Mouse (Mus musculus) left cerebral cortex, adult 2 months (tissue): ENCODE measurements at regions not wholly inside any gene's neighbourhood (a gene's known extent, or its start where the extent isn't known, plus 50 kb on each side); places are given as distances from the start of the nearest gene placed in this dataset.

Source experiments
- DNase-seq, 2 experiments: peaks; one replicate each; pipeline ENCODE4 v3.0.0; 2021 to 2022; ENCODE audit warnings: low spot score in 2 of 2, mixed read lengths in 1 of 2; ENCODE audit errors: extremely low spot score in 1 of 2
- H3K27ac ChIP-seq: fragments of 200-600 bp; 2 replicates; pipeline ENCODE4 v1.8.1; 2022
- H3K4me3 ChIP-seq: fragments of 200-600 bp; 2 replicates; pipeline ENCODE4 v1.8.1; 2022
- CTCF ChIP-seq: fragments of 200-600 bp; IDR thresholded peaks from 2 replicates; pipeline ENCODE4 v1.8.1; 2022; ENCODE audit warnings: antibody characterized with exemption, mild to moderate bottlenecking, moderate library complexity
- intact Hi-C: fragments of 180-260 bp; cut with DNase I; formaldehyde crosslinking; loops from one replicate; pipeline ENCODE4 v1.15.1; 2025

GRCm38 (mm10) chr3:149150796-149151195 lies 160.4 kb upstream of the Adgrl2 start:
- H3K4me3 ChIP-seq: no peak overlapping the region
- intact Hi-C loops: no loop called here
- no peak overlapping the region for H3K27ac ChIP-seq
- no peak for TF ChIP-seq CTCF
- DNase-seq: no peak

- intact Hi-C loops: no loop called here
- Histone ChIP-seq H3K4me3 (no peak overlapping the region), H3K27ac (no peak overlapping the region)
- no peak for DNase-seq
- no peak for TF ChIP-seq CTCF
Observed at GRCm38 (mm10) chr3:149148608-149149007, 158.3 kb upstream of the Adgrl2 start.

- intact Hi-C loops: no loop called here
- no peak for DNase-seq
- TF ChIP-seq CTCF: no peak
- H3K4me3 ChIP-seq: no peak overlapping the region
- no peak overlapping the region for H3K27ac ChIP-seq
Observed at GRCm38 (mm10) chr3:149147916-149148315, 157.6 kb upstream of the Adgrl2 start.

GRCm38 (mm10) chr3:149146673-149147072 lies 156.3 kb upstream of the Adgrl2 start:
- no peak for TF ChIP-seq CTCF
- DNase-seq: no peak
- intact Hi-C loops: no loop called here
- Histone ChIP-seq H3K4me3 (no peak overlapping the region), H3K27ac (no peak overlapping the region)

- intact Hi-C loops: no loop called here
- no peak for TF ChIP-seq CTCF
- no peak overlapping the region for H3K27ac ChIP-seq
- no peak for DNase-seq
- H3K4me3 ChIP-seq: no peak overlapping the region
Observed at GRCm38 (mm10) chr3:149140461-149140860, 150.1 kb upstream of the Adgrl2 start.

GRCm38 (mm10) chr3:149134028-149134938 lies 143.9 kb upstream of the Adgrl2 start:
- no peak overlapping the region for H3K4me3 ChIP-seq
- intact Hi-C loops: no loop called here
- no peak for TF ChIP-seq CTCF
- DNase-seq: no peak
- no peak overlapping the region for H3K27ac ChIP-seq

GRCm38 (mm10) chr3:149118806-149119205 lies 128.5 kb upstream of the Adgrl2 start:
- no peak for TF ChIP-seq CTCF
- H3K4me3 ChIP-seq: no peak overlapping the region
- intact Hi-C loops: no loop called here
- DNase-seq: no peak
- H3K27ac ChIP-seq: no peak overlapping the region

- intact Hi-C loops: no loop called here
- H3K27ac ChIP-seq: no peak overlapping the region
- no peak for TF ChIP-seq CTCF
- DNase-seq: no peak
- no peak overlapping the region for H3K4me3 ChIP-seq
Observed at GRCm38 (mm10) chr3:149117684-149118056, 127.3 kb upstream of the Adgrl2 start.

- H3K4me3 ChIP-seq: no peak overlapping the region
- DNase-seq: no peak
- no peak for TF ChIP-seq CTCF
- intact Hi-C loops: no loop called here
- H3K27ac ChIP-seq: no peak overlapping the region
Observed at GRCm38 (mm10) chr3:149117018-149117683, 126.8 kb upstream of the Adgrl2 start.

GRCm38 (mm10) chr3:149116604-149117003 lies 126.2 kb upstream of the Adgrl2 start:
- Histone ChIP-seq H3K4me3 (no peak overlapping the region), H3K27ac (no peak overlapping the region)
- no peak for DNase-seq
- no peak for TF ChIP-seq CTCF
- intact Hi-C loops: no loop called here

GRCm38 (mm10) chr3:149115901-149116300 lies 125.5 kb upstream of the Adgrl2 start:
- Histone ChIP-seq H3K4me3 (no peak overlapping the region), H3K27ac (no peak overlapping the region)
- intact Hi-C loops: no loop called here
- no peak for TF ChIP-seq CTCF
- DNase-seq: no peak

- H3K27ac ChIP-seq: no peak overlapping the region
- DNase-seq: no peak
- no peak for TF ChIP-seq CTCF
- no peak overlapping the region for H3K4me3 ChIP-seq
- intact Hi-C loops: no loop called here
Observed at GRCm38 (mm10) chr3:149112878-149113277, 122.5 kb upstream of the Adgrl2 start.
